Mouse (Mus musculus): ENCODE measurements around the gene Xrn2. TPM values are rescaled to one million over a fixed set of nuclear protein-coding genes. Genes with fewer than 3 reads are reported as not detected.

The Xrn2 gene
- total and polyA plus RNA-seq, 3 experiments = 98.0 to 108 TPM; not detected in 1

DNA sequence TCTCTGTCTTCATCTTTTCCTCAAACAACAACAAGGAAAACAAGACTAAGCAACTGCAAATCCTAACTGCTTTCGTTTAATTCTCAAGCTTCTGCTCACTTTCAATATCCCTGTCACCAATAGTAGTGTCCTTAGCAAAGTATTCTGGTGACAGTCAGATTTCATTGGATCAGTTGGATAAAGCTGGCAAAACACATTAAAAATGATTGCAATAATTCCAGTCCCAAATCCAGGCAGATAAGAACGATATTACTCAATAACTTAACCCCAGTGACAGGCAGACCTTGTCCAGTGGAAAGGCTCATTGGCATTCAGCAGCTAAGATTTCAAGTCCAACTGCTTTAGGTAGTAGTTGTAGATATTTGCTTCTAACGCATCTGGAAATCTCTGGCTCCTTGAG lies 37.8 kb upstream of the Xrn2 start:
- DNase-seq (ENCODE audit: low read depth, low spot score) = no peak
- H3K4me1 ChIP-seq (ENCODE audit: control insufficient read depth in 1 of 2, insufficient read depth in 2 of 2, low read length in 2 of 2) = no peaks in the 10 kb centered on the region
- no peak overlapping the region for H3K27ac ChIP-seq (ENCODE audit: control insufficient read depth, low read depth, low read length)
- H3K27me3 ChIP-seq (ENCODE audit: control insufficient read depth in 1 of 2, insufficient read depth in 2 of 2, low read length in 2 of 2) = no peaks in the 10 kb centered on the region; a peak in 1 of 4 replicates
- TF ChIP-seq SMC3 (IDR thresholded peaks at IDR 0.05; ENCODE audit: low read depth, low read length) = no peak
- no peak for TF ChIP-seq MEF2A (IDR thresholded peaks at IDR 0.05; ENCODE audit: extremely low read depth, insufficient replicate concordance, low read depth, low read length, poor library complexity, severe bottlenecking)
- TF ChIP-seq ETS1 (IDR thresholded peaks at IDR 0.05; ENCODE audit: low read depth, low read length) = no peak
- no peak for TF ChIP-seq MAFK (IDR thresholded peaks at IDR 0.05; ENCODE audit: borderline replicate concordance, low read depth, low read length)
- TF ChIP-seq CHD1 (IDR thresholded peaks at IDR 0.05; ENCODE audit: low read depth, low read length) = no peak
- TF ChIP-seq NELFE (IDR thresholded peaks at IDR 0.05; ENCODE audit: low read depth, low read length) = no peak
- TF ChIP-seq ZMIZ1 (IDR thresholded peaks at IDR 0.05; ENCODE audit: low read depth, low read length) = no peak
- no peak for TF ChIP-seq HCFC1 (IDR thresholded peaks at IDR 0.05; ENCODE audit: low read depth, low read length)
- no peak for TF ChIP-seq RAD21 (IDR thresholded peaks at IDR 0.05; ENCODE audit: low read depth, low read length)
- no peak for TF ChIP-seq NRF1 (IDR thresholded peaks at IDR 0.05; ENCODE audit: insufficient read depth, low read depth, low read length, poor library complexity, severe bottlenecking)
- no peak for TF ChIP-seq CHD2 (IDR thresholded peaks at IDR 0.05; ENCODE audit: low read length)
- no peak for TF ChIP-seq USF1 (IDR thresholded peaks at IDR 0.05; ENCODE audit: low read depth, low read length)
- no peak for TF ChIP-seq MYC (IDR thresholded peaks at IDR 0.05; ENCODE audit: low read depth, low read length)
- TF ChIP-seq MYB (IDR thresholded peaks at IDR 0.05; ENCODE audit: low read depth, low read length) = no peak
- TF ChIP-seq TCF12 (IDR thresholded peaks at IDR 0.05; ENCODE audit: low read depth, low read length) = no peak
- TF ChIP-seq ZC3H11A (IDR thresholded peaks at IDR 0.05; ENCODE audit: low read depth, low read length) = no peak
- no peak for TF ChIP-seq USF2 (IDR thresholded peaks at IDR 0.05; ENCODE audit: borderline replicate concordance in 1 of 2, insufficient read depth in 1 of 2, low read depth in 1 of 2, low read length in 2 of 2)
- no peak overlapping the region for H3K4me3 ChIP-seq (ENCODE audit: control insufficient read depth in 1 of 2, insufficient read depth in 1 of 2, low read depth in 2 of 2, low read length in 2 of 2)
- H3K9me3 ChIP-seq (replicated peaks; ENCODE audit: insufficient read depth, low read length) = no peaks in the 10 kb centered on the region
- no peaks in the 10 kb centered on the region for H3K36me3 ChIP-seq (ENCODE audit: control insufficient read depth in 1 of 2, insufficient read depth in 2 of 2, low read length in 2 of 2)
- no peak overlapping the region for H3K9ac ChIP-seq (ENCODE audit: control insufficient read depth, low read depth, low read length, poor library complexity, severe bottlenecking)
- H3K79me2 ChIP-seq (ENCODE audit: control insufficient read depth, insufficient read depth, low read length, poor library complexity) = no peaks in the 10 kb centered on the region

- no peaks in the 10 kb centered on the region for H3K36me3 ChIP-seq (ENCODE audit: control insufficient read depth in 1 of 2, insufficient read depth in 2 of 2, low read length in 2 of 2)
- H3K27me3 ChIP-seq (ENCODE audit: control insufficient read depth in 1 of 2, insufficient read depth in 2 of 2, low read length in 2 of 2) = no peaks in the 10 kb centered on the region; a peak in 1 of 4 replicates
- H3K27ac ChIP-seq (ENCODE audit: control insufficient read depth, low read depth, low read length) = no peak overlapping the region
- TF ChIP-seq TAL1 (IDR thresholded peaks at IDR 0.05; ENCODE audit: low read length) (no peak), USF2 (IDR thresholded peaks at IDR 0.05; ENCODE audit: borderline replicate concordance in 1 of 2, insufficient read depth in 1 of 2, low read depth in 1 of 2, low read length in 2 of 2) (no peak), MAFK (IDR thresholded peaks at IDR 0.05; ENCODE audit: borderline replicate concordance, low read depth, low read length) (no peak), CHD1 (IDR thresholded peaks at IDR 0.05; ENCODE audit: low read depth, low read length) (no peak), MAZ (IDR thresholded peaks at IDR 0.05; ENCODE audit: low read depth, low read length) (no peak), ZMIZ1 (IDR thresholded peaks at IDR 0.05; ENCODE audit: low read depth, low read length) (no peak), ELF1 (IDR thresholded peaks at IDR 0.05; ENCODE audit: low read depth, low read length) (no peak), JUND (IDR thresholded peaks at IDR 0.05; ENCODE audit: low read depth, low read length) (no peak)
- H3K4me3 ChIP-seq (ENCODE audit: control insufficient read depth in 1 of 2, insufficient read depth in 1 of 2, low read depth in 2 of 2, low read length in 2 of 2) = no peak overlapping the region
- no peaks in the 10 kb centered on the region for H3K79me2 ChIP-seq (ENCODE audit: control insufficient read depth, insufficient read depth, low read length, poor library complexity)
- no peaks in the 10 kb centered on the region for H3K4me1 ChIP-seq (ENCODE audit: control insufficient read depth in 1 of 2, insufficient read depth in 2 of 2, low read length in 2 of 2)
- no peaks in the 10 kb centered on the region for H3K9me3 ChIP-seq (replicated peaks; ENCODE audit: insufficient read depth, low read length)
- no peak for DNase-seq (ENCODE audit: low read depth, low spot score)
- no peak overlapping the region for H3K9ac ChIP-seq (ENCODE audit: control insufficient read depth, low read depth, low read length, poor library complexity, severe bottlenecking)
Observed at GRCm38 (mm10) chr2:146975453-146976028, 37.3 kb upstream of the Xrn2 start.

All from MEL (cell line).